Mouse (Mus musculus) olfactory bulb, adult 2 months (tissue): ENCODE measurements at regions not wholly inside any gene's neighbourhood (a gene's known extent, or its start where the extent isn't known, plus 50 kb on each side); places are given as distances from the start of the nearest gene placed in this dataset.

Experiments
- CTCF ChIP-seq: fragments of 200-500 bp; IDR thresholded peaks from 2 replicates; pipeline ENCODE4 v1.5.1; 2012; ENCODE audit warnings: low read depth, mild to moderate bottlenecking, low read length, moderate library complexity; ENCODE audit not compliant: insufficient read depth
- POLR2A ChIP-seq: fragments of 200-500 bp; IDR thresholded peaks from 2 replicates; pipeline ENCODE4 v1.6.1; 2012; ENCODE audit warnings: mild to moderate bottlenecking, low read depth, low read length, moderate library complexity; ENCODE audit not compliant: insufficient read depth

DNA sequence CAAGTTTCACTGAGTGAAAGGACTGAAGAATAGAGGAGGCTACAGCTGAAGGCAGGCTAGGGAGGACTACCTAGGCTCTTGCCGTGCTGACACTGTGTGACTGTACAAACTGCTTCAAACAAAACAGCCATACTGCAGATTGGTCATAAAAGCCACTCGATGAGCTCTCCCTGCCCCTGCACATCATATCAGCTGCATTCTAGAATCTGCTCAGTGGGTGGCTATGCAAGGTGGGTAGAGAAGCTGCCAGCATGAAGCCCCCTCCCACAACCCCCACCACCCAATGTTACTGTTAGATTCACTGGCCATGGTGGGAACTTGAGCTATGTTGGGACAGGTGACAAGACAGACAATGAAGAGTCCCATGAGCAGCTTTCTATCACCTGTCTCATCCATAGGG lies 107.2 kb upstream of the Tox3 start:
- no peak for TF ChIP-seq CTCF
- TF ChIP-seq POLR2A, result no peak
